Mouse (Mus musculus) ES-E14 (cell line): ENCODE results near the gene Lztfl1. TPM values are rescaled to one million over a fixed set of nuclear protein-coding genes. Genes with fewer than 3 reads are reported as not detected.

Experiments
- DNase-seq: peaks from one replicate; pipeline ENCODE4 v3.0.0-alpha.2; 2013; ENCODE audit warnings: low read depth, low spot score
- H3K27ac ChIP-seq: 2 replicates; pipeline ENCODE4 v1.5.1; 2012; ENCODE audit warnings: low read depth, mild to moderate bottlenecking, low read length, moderate library complexity, mixed read lengths; ENCODE audit not compliant: poor library complexity, insufficient read depth, severe bottlenecking
- H3K36me3 ChIP-seq: 2 replicates; pipeline ENCODE4 v1.6.1; 2012; ENCODE audit warnings: mild to moderate bottlenecking, low read length, moderate library complexity, mixed read lengths; ENCODE audit not compliant: control insufficient read depth, poor library complexity, insufficient read depth, severe bottlenecking
- H3K4me1 ChIP-seq, 2 experiments: fragments of 150-350 bp in 1 of 2; sonication (generic) in 1 of 2; 2 replicates each; pipeline ENCODE4 v1.6.1; 2012; ENCODE audit warnings: low read length in 2 of 2, mild to moderate bottlenecking in 1 of 2, mixed read lengths in 1 of 2; ENCODE audit not compliant: control insufficient read depth in 2 of 2, insufficient read depth in 2 of 2, poor library complexity in 1 of 2
- H3K4me3 ChIP-seq, 2 experiments: fragments of 150-350 bp in 1 of 2; sonication (generic) in 1 of 2; 2 replicates each; pipeline ENCODE4 v1.5.1; 2012; ENCODE audit warnings: low read length in 2 of 2, low read depth in 1 of 2, mild to moderate bottlenecking in 1 of 2, mixed read lengths in 1 of 2; ENCODE audit not compliant: insufficient read depth in 1 of 2, poor library complexity in 1 of 2, severe bottlenecking in 1 of 2
- H3K9ac ChIP-seq: 2 replicates; pipeline ENCODE4 v1.6.1; 2012; ENCODE audit warnings: low read depth, mild to moderate bottlenecking, low read length, mixed read lengths; ENCODE audit not compliant: poor library complexity, insufficient read depth, severe bottlenecking
- H3K9me3 ChIP-seq: fragments of 150-350 bp; sonication (generic); 2 replicates; pipeline ENCODE4 v1.6.1; 2012; ENCODE audit warnings: low read depth, mild to moderate bottlenecking, low read length; ENCODE audit not compliant: control insufficient read depth, insufficient read depth
- CHD2 ChIP-seq: IDR thresholded peaks from 2 replicates; pipeline ENCODE4 v1.6.1; 2014; ENCODE audit warnings: mild to moderate bottlenecking, low read depth, low read length, inconsistent platforms
- HCFC1 ChIP-seq: IDR thresholded peaks from 2 replicates; pipeline ENCODE4 v1.6.1; 2012; ENCODE audit warnings: low read length, inconsistent platforms, borderline replicate concordance; ENCODE audit not compliant: insufficient read depth
- MAFK ChIP-seq: IDR thresholded peaks from 2 replicates; pipeline ENCODE4 v1.6.1; 2014; ENCODE audit warnings: mild to moderate bottlenecking, low read depth, low read length, inconsistent platforms; ENCODE audit not compliant: insufficient read depth
- ZC3H11A ChIP-seq: IDR thresholded peaks from 2 replicates; pipeline ENCODE4 v1.6.1; 2012; ENCODE audit warnings: low read depth, mild to moderate bottlenecking, inconsistent platforms, low read length, borderline replicate concordance
- ZNF384 ChIP-seq: IDR thresholded peaks from 2 replicates; pipeline ENCODE4 v1.6.1; 2012; ENCODE audit warnings: low read depth, low read length, inconsistent platforms
- in situ Hi-C, 2 experiments: fragments of 600-800 bp; cut with MboI; formaldehyde crosslinking; loops; one replicate each; pipeline ENCODE4 v1.15.1; 2025; ENCODE audit warnings: low sequenced_read_pairs in 2 of 2, inconsistent platforms in 1 of 2; ENCODE audit not compliant: unreplicated experiment in 2 of 2
- total RNA-seq: library from RNA; depleted of rRNA; stranded (reverse); fragments of 300-350 nt; gene quantifications from 2 replicates; pipeline ENCODE4 v1.2.3, GENCODE M21; 2012; rRNA removed

Gene Lztfl1
- 18.4 and 19.8 TPM in 2 replicates for total RNA-seq

- peak; percentile 99 for DNase-seq
- Histone ChIP-seq H3K9ac (peak within 1 kb of the TSS; percentile 83), H3K27ac (no peak within 1 kb of the TSS), H3K4me1 (peaks cover 0 to 3% of the 10 kb centered on the region in 2 experiments; a peak in 1 of 4 replicates), H3K9me3 (no peaks in the 10 kb centered on the region), H3K4me3 (peak within 1 kb of the TSS; percentile 65 to 86), H3K36me3 (no peaks in the 10 kb centered on the region)
- in situ Hi-C loops, result no loop called here
- 0 out of 2 replicates have a peak, but pooled peaks have one; percentile 40 for TF ChIP-seq HCFC1
- TF ChIP-seq MAFK, result no peak
- no peak for TF ChIP-seq ZNF384
- TF ChIP-seq CHD2, result no peak
- TF ChIP-seq ZC3H11A, result no peak
Observed at GRCm38 (mm10) chr9:123717186-123718008, at the start of gene Lztfl1. TSS of gene Lztfl1 (minus strand) at chr9:123717697.

DNA sequence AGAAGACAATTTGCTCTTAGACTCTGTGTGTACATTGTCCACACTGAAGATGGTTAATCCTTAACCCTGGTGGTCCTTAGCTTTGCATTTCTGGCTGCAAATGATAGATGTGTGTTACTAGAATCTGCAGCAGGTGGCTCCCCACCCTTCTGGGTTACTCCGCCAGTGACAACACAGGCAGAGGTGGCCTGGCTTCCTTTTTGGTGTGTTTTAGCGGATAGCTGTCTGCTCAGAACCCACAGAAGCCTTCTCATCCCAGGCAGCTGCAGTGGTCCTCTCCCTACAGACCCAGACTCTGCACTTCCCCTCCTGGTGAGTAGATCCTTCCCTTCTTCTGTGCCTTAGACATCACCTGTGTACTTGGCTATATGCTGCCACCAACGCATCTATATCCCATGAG, 49.5 kb upstream of the Lztfl1 start:
- Histone ChIP-seq H3K27ac (no peak overlapping the region), H3K9ac (no peak overlapping the region), H3K4me1 (no peaks in the 10 kb centered on the region), H3K36me3 (no peaks in the 10 kb centered on the region), H3K9me3 (no peaks in the 10 kb centered on the region), H3K4me3 (no peak overlapping the region)
- TF ChIP-seq HCFC1 (no peak), ZC3H11A (no peak)
- in situ Hi-C loops, result no loop called here
- no peak for DNase-seq

DNA sequence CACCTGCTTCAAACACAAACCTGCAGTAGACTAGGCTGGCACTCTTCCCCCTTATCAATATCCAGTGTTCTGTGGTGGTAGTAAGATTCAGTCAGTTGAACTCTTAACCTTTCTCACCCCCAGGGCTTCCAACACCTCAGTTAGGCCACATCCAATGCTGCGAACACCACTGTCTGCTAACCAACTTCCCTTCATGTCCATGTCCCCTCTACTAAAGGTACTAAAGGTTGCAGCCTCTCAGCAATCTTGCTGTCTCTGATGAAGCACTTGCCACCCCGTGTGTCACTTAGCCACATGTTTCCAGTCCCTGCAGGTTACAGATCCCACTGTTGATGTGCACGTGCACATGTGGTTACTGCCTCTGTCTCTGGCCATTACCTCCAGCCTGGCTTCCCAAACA, 46.3 kb upstream of the Lztfl1 start:
- TF ChIP-seq ZNF384, result no peak
- no peak for TF ChIP-seq CHD2
- TF ChIP-seq HCFC1, result no peak
- TF ChIP-seq MAFK, result no peak
- no peak for TF ChIP-seq ZC3H11A
- H3K4me1 ChIP-seq, result no peaks in the 10 kb centered on the region
- H3K27ac ChIP-seq, result no peak overlapping the region
- in situ Hi-C loops, result no loop called here
- no peak overlapping the region for H3K4me3 ChIP-seq
- DNase-seq, result no peak
- no peaks in the 10 kb centered on the region for H3K36me3 ChIP-seq
- H3K9me3 ChIP-seq, result no peaks in the 10 kb centered on the region
- H3K9ac ChIP-seq, result no peak overlapping the region

DNA sequence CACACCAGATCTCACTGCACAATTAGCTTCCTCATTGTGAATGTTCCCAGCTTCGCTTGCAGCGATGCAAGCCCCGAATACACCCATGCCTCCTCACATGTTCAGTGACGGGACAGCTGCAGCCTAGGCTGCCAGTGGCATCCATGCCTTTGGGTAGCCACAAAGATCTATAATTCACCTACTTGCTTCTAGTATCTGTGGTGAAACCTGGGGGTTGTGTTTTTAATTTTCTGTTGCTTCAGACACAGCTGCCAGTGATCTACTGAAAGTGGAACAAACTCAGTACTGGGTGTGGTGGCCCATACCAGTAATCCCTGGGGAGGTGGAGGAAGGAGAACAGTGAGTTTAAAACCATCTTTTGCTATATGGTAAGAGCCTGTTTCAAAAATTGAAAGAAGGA, 45.4 kb upstream of the Lztfl1 start:
- H3K36me3 ChIP-seq, result no peaks in the 10 kb centered on the region
- in situ Hi-C loops, result no loop called here
- TF ChIP-seq ZNF384 (no peak), CHD2 (no peak), HCFC1 (no peak), MAFK (no peak), ZC3H11A (no peak)
- DNase-seq, result no peak
- H3K9me3 ChIP-seq, result no peaks in the 10 kb centered on the region
- no peak overlapping the region for H3K4me3 ChIP-seq
- H3K27ac ChIP-seq, result no peak overlapping the region
- H3K9ac ChIP-seq, result no peak overlapping the region
- no peaks in the 10 kb centered on the region for H3K4me1 ChIP-seq

- DNase-seq, result no peak
- Histone ChIP-seq H3K4me1 (no peaks in the 10 kb centered on the region), H3K9ac (no peak overlapping the region), H3K9me3 (no peaks in the 10 kb centered on the region), H3K4me3 (no peak overlapping the region), H3K36me3 (no peaks in the 10 kb centered on the region), H3K27ac (no peak overlapping the region)
- TF ChIP-seq MAFK (no peak), CHD2 (no peak), ZC3H11A (no peak)
- in situ Hi-C loops, result no loop called here
Observed at GRCm38 (mm10) chr9:123760806-123761205, 43.3 kb upstream of the Lztfl1 start.
